Mouse (Mus musculus) kidney, postnatal 10 days (tissue): ENCODE measurements at regions not wholly inside any gene's neighbourhood (a gene's known extent, or its start where the extent isn't known, plus 50 kb on each side); places are given as distances from the start of the nearest gene placed in this dataset.

Experiments used
- DNase-seq: peaks from one replicate; pipeline ENCODE4 v3.0.0; 2021; ENCODE audit warnings: mixed read lengths

- DNase-seq: peak; percentile 22
These were observed 214.9 kb downstream of the Pik3r1 start for GRCm38 (mm10) chr13:101553131-101553549.

GRCm38 (mm10) chr13:101552451-101552850, 215.6 kb downstream of the Pik3r1 start:
- no peak for DNase-seq

DNA sequence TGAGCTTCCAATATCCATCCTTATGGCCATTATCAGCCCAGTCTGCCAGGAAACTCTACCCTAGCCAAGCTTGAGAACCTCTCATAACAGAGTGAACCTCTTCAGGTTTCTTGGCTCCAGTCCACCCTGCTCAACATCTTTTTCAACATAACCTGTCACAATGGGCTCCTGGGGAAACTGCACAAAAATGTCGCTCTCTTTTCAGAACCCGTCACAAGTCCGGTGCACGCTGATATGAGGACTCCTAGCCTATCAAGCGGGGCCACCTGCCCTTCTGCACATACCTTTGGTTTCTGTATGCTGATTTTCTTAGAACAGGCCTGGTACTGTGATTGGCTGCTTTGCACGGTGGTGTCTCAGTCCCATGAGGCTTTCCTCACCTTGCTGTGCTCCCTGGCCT, 216.9 kb downstream of the Pik3r1 start:
- DNase-seq: no peak

DNA sequence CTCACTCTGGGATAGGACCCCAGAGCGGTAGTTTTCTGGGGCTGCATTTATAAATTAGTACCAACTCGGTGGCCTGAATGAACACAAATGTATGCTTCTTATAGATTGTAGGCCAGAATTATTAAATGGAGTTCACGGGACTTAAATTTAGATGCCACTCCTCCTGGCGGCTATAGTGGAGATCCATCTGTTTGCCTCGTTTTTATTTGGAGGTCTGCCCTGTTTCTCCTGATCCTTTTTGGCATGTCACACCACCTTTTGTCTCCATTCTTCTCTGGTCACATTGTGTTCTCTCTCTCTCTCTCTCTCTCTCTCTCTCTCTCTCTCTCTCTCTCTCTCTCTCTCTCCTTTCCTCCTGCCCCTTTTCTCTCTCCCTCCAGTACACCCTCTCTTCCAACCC, 217.5 kb downstream of the Pik3r1 start:
- DNase-seq: no peak

GRCm38 (mm10) chr13:101547887-101548286, 220.1 kb downstream of the Pik3r1 start:
- DNase-seq: no peak

- DNase-seq: no peak
These were observed 220.7 kb downstream of the Pik3r1 start for GRCm38 (mm10) chr13:101547365-101547764.

DNA sequence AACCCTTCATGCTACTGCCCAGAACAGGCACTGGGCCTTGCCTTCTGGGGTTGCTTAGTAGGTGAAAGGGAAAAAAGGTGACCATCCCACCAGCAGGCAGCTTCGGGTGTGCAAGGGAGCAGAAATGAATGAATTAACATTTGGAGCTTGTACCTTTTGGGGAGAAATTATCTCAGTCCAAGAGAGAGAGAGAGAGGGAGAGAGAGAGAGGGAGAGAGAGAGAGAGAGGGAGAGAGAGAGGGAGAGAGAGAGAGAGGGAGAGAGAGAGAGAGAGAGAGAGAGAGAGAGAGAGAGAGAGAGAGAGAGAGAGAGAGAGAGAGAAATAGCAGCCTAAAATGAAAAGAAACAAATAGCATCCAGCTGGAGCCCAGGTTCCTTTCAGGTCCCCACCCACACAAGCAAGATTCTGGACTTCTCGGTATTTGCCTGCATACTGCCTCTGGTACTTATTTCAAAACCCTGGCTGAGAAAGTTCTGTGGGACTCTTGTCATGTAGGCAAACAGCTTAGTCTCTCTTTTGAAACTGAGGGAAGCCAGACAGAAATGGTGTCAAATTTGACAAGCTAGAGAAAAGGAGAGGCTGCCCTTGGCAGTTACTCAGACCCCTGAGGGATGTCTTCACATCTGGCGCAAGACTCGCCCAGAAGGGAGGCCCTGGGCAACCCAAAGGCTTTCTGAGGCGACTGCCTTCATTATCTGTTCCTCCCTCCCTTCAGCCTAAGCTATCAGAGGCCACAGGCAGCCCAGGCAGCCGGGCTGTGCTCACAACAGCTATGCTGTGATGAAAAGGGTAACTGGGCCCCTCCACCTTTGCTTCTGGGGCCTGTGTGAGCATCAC, 222.5 kb downstream of the Pik3r1 start:
- DNase-seq: no peak

DNA sequence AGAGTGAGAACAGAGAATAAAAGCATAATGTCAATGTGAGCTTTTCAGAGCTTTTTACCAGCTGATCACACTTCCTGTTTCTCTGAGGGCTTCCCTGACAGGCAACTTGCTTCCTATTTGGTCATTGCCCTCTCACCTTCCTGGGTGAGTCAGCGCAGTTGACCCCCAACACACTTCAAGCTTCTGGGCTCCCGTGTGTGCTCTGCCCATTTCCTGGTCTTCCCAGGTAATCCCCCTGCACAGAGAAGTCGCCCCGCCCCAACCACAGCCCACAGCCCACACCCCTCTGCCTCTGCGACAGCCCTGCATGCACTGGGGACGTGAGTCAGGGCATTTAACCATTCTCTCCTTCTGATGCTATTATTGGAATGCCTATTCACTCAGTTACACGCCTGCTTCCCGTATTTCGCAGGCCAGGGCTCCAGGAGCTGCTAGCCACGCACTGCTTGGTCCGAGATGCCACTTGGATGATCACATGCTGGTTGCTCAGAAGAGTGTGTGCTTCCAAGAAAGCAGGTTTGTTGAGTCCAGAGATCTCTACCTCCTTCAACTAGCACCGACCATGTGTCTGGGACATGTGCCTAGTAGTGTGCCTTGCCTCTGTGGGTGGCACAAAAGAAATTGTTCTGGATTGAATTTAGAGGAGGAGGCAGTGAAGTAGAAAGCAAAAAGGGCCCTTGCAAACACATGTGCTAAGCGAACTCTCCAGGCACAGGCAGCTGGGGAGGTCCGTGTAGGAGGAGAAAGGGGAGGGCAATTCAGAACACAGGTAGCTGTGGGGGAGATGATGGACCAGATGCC, 227.4 kb downstream of the Pik3r1 start:
- peak; percentile 16 for DNase-seq

- DNase-seq: no peak
These were observed 229.9 kb downstream of the Pik3r1 start for GRCm38 (mm10) chr13:101538110-101538509.

DNA sequence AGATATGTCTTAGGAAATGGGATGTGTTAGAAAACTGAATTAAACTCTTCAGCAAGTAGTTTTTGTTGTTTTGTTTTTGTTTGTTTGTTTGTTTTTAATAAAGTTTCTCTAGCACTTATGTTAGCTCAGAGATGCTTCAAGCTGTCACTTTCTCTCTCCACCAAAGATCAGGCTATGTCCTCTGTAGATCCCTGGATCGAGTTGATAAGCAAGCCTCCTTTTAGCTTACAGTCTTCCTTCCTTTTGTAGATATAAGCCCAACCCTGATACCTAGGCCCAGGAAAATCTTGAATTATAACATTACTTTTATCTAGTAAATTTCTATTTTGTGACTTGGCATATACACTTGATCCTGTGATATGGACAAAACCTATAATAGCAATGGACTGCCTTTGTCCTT, 232.0 kb downstream of the Pik3r1 start:
- no peak for DNase-seq

DNA sequence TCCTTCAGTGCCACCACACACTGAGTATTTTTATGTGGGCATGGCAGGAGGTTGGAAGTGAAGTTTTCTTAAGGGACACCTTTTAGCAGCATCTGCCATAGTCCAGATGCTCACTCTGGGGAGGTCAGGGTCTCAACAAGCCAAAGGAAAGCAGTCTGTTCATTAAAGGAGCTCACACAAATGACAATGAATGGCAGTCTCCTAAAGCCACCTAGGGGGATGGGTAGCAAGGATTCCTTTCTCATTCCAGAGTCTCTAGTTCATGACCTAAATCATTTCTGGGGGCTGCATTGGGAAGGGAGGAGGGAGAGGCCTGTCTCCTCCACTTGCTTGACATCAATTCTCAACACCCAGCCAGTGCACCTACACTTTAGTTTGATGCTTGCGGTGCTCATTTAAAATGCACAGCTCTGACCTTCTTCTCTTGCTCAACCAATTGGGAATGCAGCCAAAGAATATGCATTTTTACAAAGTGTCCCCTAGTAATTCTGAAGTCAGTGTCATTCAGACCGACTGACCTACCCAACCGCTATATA, 232.6 kb downstream of the Pik3r1 start:
- no peak for DNase-seq

- DNase-seq: no peak
These were observed 233.5 kb downstream of the Pik3r1 start for GRCm38 (mm10) chr13:101534490-101534889.

- no peak for DNase-seq
These were observed 235.1 kb downstream of the Pik3r1 start for GRCm38 (mm10) chr13:101532913-101533312.

- no peak for DNase-seq
These were observed 240.3 kb downstream of the Pik3r1 start for GRCm38 (mm10) chr13:101527691-101528090.

GRCm38 (mm10) chr13:101524781-101525180, 243.2 kb downstream of the Pik3r1 start:
- DNase-seq: no peak

GRCm38 (mm10) chr13:101524223-101524622, 243.8 kb downstream of the Pik3r1 start:
- no peak for DNase-seq

DNA sequence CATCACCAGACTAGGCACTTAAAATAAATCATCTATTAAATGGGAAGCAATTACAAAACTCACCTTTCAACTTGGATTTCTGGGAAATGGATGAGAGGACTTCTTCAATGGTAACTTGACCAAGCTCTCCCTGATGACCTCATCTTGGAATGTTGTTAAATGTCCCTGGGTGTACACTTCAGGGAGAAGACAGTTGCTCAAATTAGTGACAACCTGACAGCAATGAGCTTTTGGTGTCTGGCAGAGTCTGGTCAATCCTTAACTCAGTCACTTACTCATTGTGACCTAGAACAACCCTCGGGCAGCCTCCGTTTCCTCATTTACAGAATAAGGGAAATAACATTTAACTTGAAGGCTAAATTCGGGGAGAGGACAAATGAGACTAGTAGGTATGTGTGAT, 244.5 kb downstream of the Pik3r1 start:
- no peak for DNase-seq

DNA sequence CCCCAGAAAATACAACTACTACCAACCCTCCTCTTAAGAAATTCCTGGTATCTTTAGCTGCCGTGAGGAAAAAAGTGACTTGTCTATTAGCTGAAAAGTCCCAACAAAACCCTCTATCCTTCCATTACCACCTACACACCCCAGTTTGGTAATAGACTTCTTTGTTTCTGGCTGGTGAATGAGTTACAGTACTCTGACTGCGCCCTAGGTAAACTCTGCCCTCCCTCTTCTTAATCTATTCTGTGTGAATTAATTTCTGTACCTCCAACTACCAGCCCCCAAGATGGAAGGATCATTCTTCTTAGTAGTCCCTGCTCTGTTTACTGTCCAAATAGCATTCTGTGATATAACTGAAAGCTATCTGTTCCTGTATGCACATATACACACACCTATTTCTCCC, 245.4 kb downstream of the Pik3r1 start:
- no peak for DNase-seq

DNA sequence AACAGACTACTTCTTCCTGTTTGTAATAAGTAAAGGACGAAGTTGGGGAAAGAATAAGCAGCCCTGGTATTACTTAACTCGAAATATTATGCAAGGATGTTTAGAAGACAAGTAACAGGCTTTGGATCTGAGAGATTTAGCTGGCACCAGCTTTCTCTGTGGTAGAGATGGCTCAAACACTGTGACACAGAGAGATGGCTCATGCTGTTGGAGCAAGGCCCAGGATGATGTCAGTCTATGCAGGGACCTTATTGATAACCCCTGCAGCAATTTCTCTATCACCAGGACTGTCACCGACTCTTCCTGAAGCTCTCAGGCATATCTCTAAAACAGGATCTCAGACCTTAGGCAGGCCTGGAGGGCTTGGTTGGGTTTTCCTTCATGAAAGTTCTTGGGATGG, 254.7 kb downstream of the Pik3r1 start:
- DNase-seq: no peak

DNA sequence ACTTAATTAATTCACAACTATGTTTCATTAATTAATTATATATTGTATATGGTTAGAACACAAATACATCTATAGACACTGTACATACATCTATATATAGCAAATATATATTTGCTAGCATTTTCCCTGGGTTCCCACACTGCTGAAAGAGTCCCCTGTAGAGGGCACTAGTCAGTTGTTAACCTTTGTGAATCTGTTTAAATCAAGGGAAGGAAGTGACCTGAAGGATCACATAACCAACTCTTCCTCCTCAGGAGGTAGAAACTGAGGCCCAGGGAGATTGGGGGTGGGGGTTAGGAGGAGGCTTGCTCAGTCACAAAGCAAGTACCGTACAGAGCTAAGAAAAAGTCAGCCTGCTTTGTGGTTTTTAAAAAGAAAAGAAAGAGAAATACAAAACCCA, 258.1 kb downstream of the Pik3r1 start:
- DNase-seq: peak; percentile 32

- DNase-seq: no peak
These were observed 259.7 kb downstream of the Pik3r1 start for GRCm38 (mm10) chr13:101508331-101508730.

DNA sequence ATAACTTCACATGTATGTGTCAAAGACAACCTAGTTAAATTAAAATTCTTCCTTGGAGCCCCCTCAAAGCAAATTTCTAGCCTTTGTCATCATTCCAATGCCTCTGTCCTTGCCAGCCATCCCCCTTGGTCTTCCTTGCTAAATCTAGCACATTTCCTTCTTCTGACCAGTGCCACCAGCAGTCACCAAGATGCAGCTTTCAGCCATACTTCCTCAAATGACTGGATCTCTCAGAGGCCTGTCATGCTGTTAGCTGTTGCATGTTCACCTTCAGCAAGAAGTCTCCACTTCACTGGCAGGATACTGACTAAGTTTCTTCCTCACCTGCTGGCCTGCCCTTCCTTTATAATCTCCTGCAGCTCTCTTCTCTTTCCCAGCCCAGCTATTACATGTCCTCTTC, 261.3 kb downstream of the Pik3r1 start:
- DNase-seq: no peak

DNA sequence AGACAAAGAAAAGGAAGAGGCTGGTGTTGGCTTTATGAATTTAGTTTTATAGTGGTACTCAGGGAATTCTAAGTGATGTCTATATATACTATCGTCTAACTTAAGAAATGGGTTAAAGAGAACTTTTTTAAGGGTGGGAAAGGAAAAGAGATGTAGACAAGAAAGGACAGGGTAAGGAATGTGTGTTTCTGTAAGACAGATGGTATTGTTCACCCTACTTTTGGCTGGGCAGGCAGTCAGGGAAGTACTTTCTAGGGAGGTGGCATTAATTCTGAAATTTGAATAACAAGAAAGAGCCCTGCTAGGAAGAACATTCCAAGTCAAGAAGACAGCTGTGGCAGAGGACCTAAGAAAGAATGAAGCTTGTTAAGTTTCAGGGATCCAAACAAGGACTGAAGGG, 263.0 kb downstream of the Pik3r1 start:
- DNase-seq: no peak

GRCm38 (mm10) chr13:101504241-101504640, 263.8 kb downstream of the Pik3r1 start:
- peak; percentile 15 for DNase-seq
